Mouse (Mus musculus) midbrain, embryonic 16.5 days (tissue): ENCODE results near the gene Kdr. TPM values are rescaled to one million over a fixed set of nuclear protein-coding genes. Genes with fewer than 3 reads are reported as not detected.

Source experiments
- ATAC-seq: fragments of 200-750 bp; cut with Nextera tagmentation; 2 replicates; pipeline ENCODE4 v1.8.0; 2017; ENCODE audit warnings: moderate TSS enrichment
- H3K27ac ChIP-seq: fragments of 300-500 bp; sonication (generic); 2 replicates; pipeline ENCODE4 v1.5.1; 2014; ENCODE audit warnings: mild to moderate bottlenecking, low read length, mixed read lengths
- H3K27me3 ChIP-seq: fragments of 300-500 bp; sonication (generic); 2 replicates; pipeline ENCODE4 v1.6.1; 2014; ENCODE audit warnings: low read depth, low read length, mixed read lengths; ENCODE audit not compliant: control insufficient read depth, insufficient read depth
- H3K36me3 ChIP-seq: fragments of 300-500 bp; sonication (generic); 2 replicates; pipeline ENCODE4 v1.6.1; 2014; ENCODE audit warnings: mild to moderate bottlenecking, low read length, moderate library complexity, mixed read lengths; ENCODE audit not compliant: control insufficient read depth, insufficient read depth
- H3K4me1 ChIP-seq: fragments of 300-500 bp; sonication (generic); 2 replicates; pipeline ENCODE4 v1.6.1; 2014; ENCODE audit warnings: mild to moderate bottlenecking, low read length, mixed read lengths; ENCODE audit not compliant: control insufficient read depth, insufficient read depth
- H3K4me2 ChIP-seq: fragments of 300-500 bp; sonication (generic); 2 replicates; pipeline ENCODE4 v1.6.1; 2014; ENCODE audit warnings: mild to moderate bottlenecking, low read length, mixed read lengths
- H3K4me3 ChIP-seq: fragments of 300-500 bp; sonication (generic); 2 replicates; pipeline ENCODE4 v1.5.1; 2014; ENCODE audit warnings: low read depth, mild to moderate bottlenecking, low read length, moderate library complexity, mixed read lengths
- H3K9ac ChIP-seq: fragments of 300-500 bp; sonication (generic); 2 replicates; pipeline ENCODE4 v1.6.1; 2014; ENCODE audit warnings: low read depth, low read length, mixed read lengths
- H3K9me3 ChIP-seq: fragments of 300-500 bp; sonication (generic); replicated peaks from 2 replicates; pipeline ENCODE4 v1.6.1; 2014; ENCODE audit warnings: mild to moderate bottlenecking, low read length, mixed read lengths; ENCODE audit not compliant: control insufficient read depth, poor library complexity, severe bottlenecking
- WGBS: fragments of 180-500 bp; shearing (Covaris S2); extraction: QIAGEN DNeasy Blood & Tissue Kit; methylation state at CpG from one replicate; pipeline ENCODE4 v1.1.7; 2014; 5-methylcytosine and 5-hydroxymethylcytosine counted together
- microRNA-seq: library from miRNA; unstranded; fragments of <30 nt; microRNA quantifications from one replicate; pipeline ENCODE4, GENCODE M21; 2017
- polyA plus RNA-seq: library from polyadenylated mRNA; unstranded; fragments of >200 nt; fragmentation: Nextera tagmentation; extraction: Ambion mirVana; gene quantifications from 2 replicates; pipeline ENCODE4 v1.2.1, GENCODE M21; 2015

The Kdr gene
- polyA plus RNA-seq, 1 experiment from 2014 or later = 22.7 TPM

GRCm38 (mm10) chr5:75906102-75906501, 72.2 kb downstream of the Kdr start:
- ATAC-seq = no peak
- no peak overlapping the region for H3K9ac ChIP-seq
- H3K4me2 ChIP-seq = no peak overlapping the region
- no peaks in the 10 kb centered on the region for H3K9me3 ChIP-seq
- H3K27me3 ChIP-seq = no peaks in the 10 kb centered on the region
- 66% methylated on average over 4 of the region's 4 CpGs for WGBS
- H3K27ac ChIP-seq = no peak overlapping the region
- no peaks in the 10 kb centered on the region for H3K4me1 ChIP-seq
- H3K4me3 ChIP-seq = no peak overlapping the region
- H3K36me3 ChIP-seq = no peaks in the 10 kb centered on the region

GRCm38 (mm10) chr5:75900231-75900920, 77.9 kb downstream of the Kdr start:
- ATAC-seq = peak; percentile 32; the same call in 1 of the 2 replicates
- no peaks in the 10 kb centered on the region for H3K9me3 ChIP-seq
- H3K36me3 ChIP-seq = no peaks in the 10 kb centered on the region
- no peak overlapping the region for H3K9ac ChIP-seq
- no peaks in the 10 kb centered on the region; the same call in 1 of the 2 replicates for H3K4me1 ChIP-seq
- H3K4me2 ChIP-seq = no peak overlapping the region
- no peak overlapping the region for H3K4me3 ChIP-seq
- H3K27ac ChIP-seq = no peak overlapping the region
- 60% methylated on average over 16 of the region's 16 CpGs for WGBS
- no peaks in the 10 kb centered on the region for H3K27me3 ChIP-seq

GRCm38 (mm10) chr5:75895351-75895750, 82.9 kb downstream of the Kdr start:
- WGBS = 95% methylated on average over 3 of the region's 3 CpGs
- no peak overlapping the region for H3K4me3 ChIP-seq
- no peaks in the 10 kb centered on the region for H3K9me3 ChIP-seq
- H3K9ac ChIP-seq = no peak overlapping the region
- no peak overlapping the region for H3K27ac ChIP-seq
- no peak for ATAC-seq
- no peaks in the 10 kb centered on the region for H3K36me3 ChIP-seq
- no peaks in the 10 kb centered on the region for H3K27me3 ChIP-seq
- H3K4me1 ChIP-seq = no peaks in the 10 kb centered on the region; the same call in 1 of the 2 replicates
- no peak overlapping the region for H3K4me2 ChIP-seq

- ATAC-seq = no peak
- WGBS = 31% methylated on average over 6 of the region's 6 CpGs
Measured at GRCm38 (mm10) chr5:75892956-75893471, 85.2 kb downstream of the Kdr start.

More at GRCm38 (mm10) chr5:75892956-75893471, 85.2 kb downstream of the Kdr start:
- H3K36me3 ChIP-seq = no peaks in the 10 kb centered on the region
- H3K4me3 ChIP-seq = no peak overlapping the region
- H3K9ac ChIP-seq = no peak overlapping the region
- no peak overlapping the region for H3K27ac ChIP-seq
- H3K4me1 ChIP-seq = no peaks in the 10 kb centered on the region; the same call in 1 of the 2 replicates
- no peaks in the 10 kb centered on the region for H3K9me3 ChIP-seq
- no peaks in the 10 kb centered on the region for H3K27me3 ChIP-seq
- H3K4me2 ChIP-seq = no peak overlapping the region

Small RNA genes within 50 kb of the gene (microRNA-seq; reads per million reads assigned to microRNA genes)
- not detected for gene Gm25374

Other genes starting within 250 kb of the Kdr start
- 17.3 and 17.5 TPM in 2 replicates for gene Srd5a3, start 161.8 kb upstream of the Kdr start, polyA plus RNA-seq
- gene Tmem165, start 205.4 kb upstream of the Kdr start, polyA plus RNA-seq = 35.6 and 36.3 TPM in 2 replicates